Comparison of ENCODE assay signal across 13 mouse cellular contexts in genomic region chr14:60664641-60665040, GRCm38 (mm10). TPM values are rescaled to one million over a fixed set of nuclear protein-coding genes. Genes with fewer than 3 reads are reported as not detected.
DNase-seq lines count a peak whose midpoint lies in the region; ATAC-seq lines count a peak whose summit lies in the region.
"Had no signal": no experiment of that assay in that cellular context is flagged by ENCODE, and none has a peak within 500 bp of the region (broad histone marks: within the 10 kb centered on the region; RNA-seq: fewer than 3 reads in every experiment).

No protein-coding gene starts in this region.

- H3K36me3 ChIP-seq in heart, embryonic 16.5 days (ENCODE audit: control insufficient read depth, insufficient read depth) = no peaks in the 10 kb centered on the region
- no peaks in the 10 kb centered on the region for H3K36me3 ChIP-seq in forebrain, embryonic 11.5 days (ENCODE audit: control insufficient read depth, insufficient read depth, low read length)
- H3K36me3 ChIP-seq in kidney, embryonic 14.5 days (ENCODE audit: control insufficient read depth, insufficient read depth, low read length) = no peaks in the 10 kb centered on the region
- H3K36me3 ChIP-seq in midbrain, embryonic 15.5 days (replicated peaks) = no peaks in the 10 kb centered on the region

- no peak overlapping the region for H3K4me2 ChIP-seq in heart, embryonic 16.5 days (ENCODE audit: low read depth, low read length)
- H3K4me2 ChIP-seq in forebrain, embryonic 11.5 days (ENCODE audit: low read depth, low read length, severe bottlenecking) = no peak overlapping the region
- no peak overlapping the region for H3K4me2 ChIP-seq in kidney, embryonic 14.5 days (replicated peaks; ENCODE audit: low read depth, low read length)
- H3K4me2 ChIP-seq in midbrain, embryonic 15.5 days = no peak overlapping the region

- H3K27me3 ChIP-seq in heart, embryonic 16.5 days (ENCODE audit: control insufficient read depth, insufficient read depth, low read length) = no peaks in the 10 kb centered on the region
- no peaks in the 10 kb centered on the region for H3K27me3 ChIP-seq in forebrain, embryonic 11.5 days (ENCODE audit: control insufficient read depth, insufficient read depth, low read length)
- H3K27me3 ChIP-seq in kidney, embryonic 14.5 days (ENCODE audit: control insufficient read depth, insufficient read depth, low read length) = no peaks in the 10 kb centered on the region
- no peaks in the 10 kb centered on the region for H3K27me3 ChIP-seq in midbrain, embryonic 15.5 days (replicated peaks)

- 0 out of 2 replicates have a peak, but pooled peaks have one; percentile 45 for ATAC-seq in heart, embryonic 16.5 days (replicated peaks; ENCODE audit: extremely low read depth, insufficient read depth, low FRiP score)
- ATAC-seq in forebrain, embryonic 11.5 days (replicated peaks; ENCODE audit: low FRiP score) = peak; percentile 53; the same call in 1 of the 2 replicates
- ATAC-seq in kidney, embryonic 14.5 days (ENCODE audit: low FRiP score, low TSS enrichment) = peak; percentile 56; the same call in 1 of the 2 replicates
- peak; percentile 39 for ATAC-seq in midbrain, embryonic 15.5 days (replicated peaks)

- intact Hi-C loops in heart, postnatal 14 days (cut with DNase I) = no loop called here

- DNase-seq in heart, postnatal 14 days = no peak
- no peak for DNase-seq in forebrain, embryonic 11.5 days (ENCODE audit: low spot score)
- no peak for DNase-seq in cerebellum, adult 11-12 months
- no peak for DNase-seq in natural killer cell, adult 2 months (ENCODE audit: low spot score in 2 of 2)
- no peak for DNase-seq in cerebellum, postnatal 4 days (ENCODE audit: low spot score in 2 of 2)
- DNase-seq: adrenal gland, postnatal 14 days; cerebellum, adult 9-11 months; heart, postnatal 10 days had no signal

- no peaks in the 10 kb centered on the region for H3K9me3 ChIP-seq in heart, embryonic 16.5 days (replicated peaks; ENCODE audit: control insufficient read depth, low read length)
- no peaks in the 10 kb centered on the region for H3K9me3 ChIP-seq in forebrain, embryonic 11.5 days (ENCODE audit: control insufficient read depth, low read length)
- H3K9me3 ChIP-seq in kidney, embryonic 14.5 days (ENCODE audit: control insufficient read depth, low read length) = no peaks in the 10 kb centered on the region
- H3K9me3 ChIP-seq in midbrain, embryonic 15.5 days = no peaks in the 10 kb centered on the region
- H3K9me3 ChIP-seq: megakaryocyte, embryonic 14.5 days had no signal

- H3K4me1 ChIP-seq in heart, embryonic 16.5 days (ENCODE audit: control insufficient read depth, insufficient read depth, low read length) = no peaks in the 10 kb centered on the region
- peaks cover 11% of the 10 kb centered on the region for H3K4me1 ChIP-seq in forebrain, embryonic 11.5 days (replicated peaks; ENCODE audit: control insufficient read depth, insufficient read depth, low read length)
- peaks cover 14% of the 10 kb centered on the region; the same call in 1 of the 2 replicates for H3K4me1 ChIP-seq in kidney, embryonic 14.5 days (ENCODE audit: control insufficient read depth, insufficient read depth, low read length)
- H3K4me1 ChIP-seq in midbrain, embryonic 15.5 days = peaks cover 13% of the 10 kb centered on the region

- no peak overlapping the region for H3K27ac ChIP-seq in heart, embryonic 16.5 days (ENCODE audit: low read length)
- H3K27ac ChIP-seq in forebrain, embryonic 11.5 days (ENCODE audit: low read depth, low read length) = no peak overlapping the region
- H3K27ac ChIP-seq in kidney, embryonic 14.5 days (ENCODE audit: low read depth, low read length) = peak overlapping the region; percentile 67; the same call in 1 of the 2 replicates
- H3K27ac ChIP-seq in midbrain, embryonic 15.5 days = no peak overlapping the region
- H3K27ac ChIP-seq: liver, embryonic 14.5 days had no signal

- H3K4me3 ChIP-seq in heart, embryonic 16.5 days (ENCODE audit: low read length) = no peak overlapping the region
- no peak overlapping the region for H3K4me3 ChIP-seq in forebrain, embryonic 11.5 days (ENCODE audit: low read depth, low read length)
- no peak overlapping the region for H3K4me3 ChIP-seq in kidney, embryonic 14.5 days (ENCODE audit: low read length)
- no peak overlapping the region for H3K4me3 ChIP-seq in midbrain, embryonic 15.5 days
- H3K4me3 ChIP-seq: megakaryocyte, embryonic 14.5 days had no signal

- 50% methylated on average over 4 of the region's 4 CpGs for WGBS in heart, embryonic 16.5 days
- WGBS in forebrain, embryonic 11.5 days = 23% methylated on average over 4 of the region's 4 CpGs
- WGBS in kidney, embryonic 14.5 days = 64% methylated on average over 4 of the region's 4 CpGs
- WGBS in midbrain, embryonic 15.5 days = 16% methylated on average over 4 of the region's 4 CpGs

- H3K9ac ChIP-seq in heart, embryonic 16.5 days (ENCODE audit: low read length) = no peak overlapping the region
- no peak overlapping the region for H3K9ac ChIP-seq in forebrain, embryonic 11.5 days (ENCODE audit: low read length)
- H3K9ac ChIP-seq in kidney, embryonic 14.5 days (ENCODE audit: low read depth, low read length) = no peak overlapping the region
- no peak overlapping the region for H3K9ac ChIP-seq in midbrain, embryonic 15.5 days
- H3K9ac ChIP-seq: liver, embryonic 14.5 days had no signal

RNA-seq across cellular contexts. Expression of gene Spata13, which starts 30.8 kb away (rescaled TPM):
- polyA plus RNA-seq in heart, embryonic 16.5 days (2015; fragmentation: Nextera tagmentation; extraction: Ambion mirVana) = 18.9 and 21.4 TPM in 2 replicates
- 10 to 100 TPM; 24.4 to 30.0 TPM for total RNA-seq in heart, postnatal 14 days (2021)
- 136 and 137 TPM in 2 replicates for polyA plus RNA-seq in forebrain, embryonic 11.5 days (2014; fragmentation: Nextera tagmentation; extraction: Ambion mirVana)
- 54.1 and 65.7 TPM in 2 replicates for polyA plus RNA-seq in kidney, embryonic 14.5 days (2014; fragmentation: Nextera tagmentation; extraction: Ambion mirVana)
- 20.7 and 21.7 TPM in 2 replicates for polyA plus RNA-seq in midbrain, embryonic 15.5 days (2015; fragmentation: Nextera tagmentation; extraction: Ambion mirVana)
